Mouse (Mus musculus) ovary, postnatal 36 days (tissue): ENCODE results near the gene Gng8.

ENCODE experiments used
- DNase-seq: peaks from one replicate; pipeline ENCODE4 v3.0.0; 2022; ENCODE audit warnings: low spot score, mixed read lengths

Gene Gng8

GRCm38 (mm10) chr7:16924037-16924834, 32.6 kb downstream of the Gng8 start, which contains the start of gene Calm3:
Gene Calm3, minus strand, starts transcription at chr7:16924114.
- peak; percentile 100 for DNase-seq

- no peak for DNase-seq
Observed at GRCm38 (mm10) chr7:16928341-16928740, 36.8 kb downstream of the Gng8 start.

GRCm38 (mm10) chr7:16930850-16931249, 39.3 kb downstream of the Gng8 start:
- peak; percentile 36 for DNase-seq

GRCm38 (mm10) chr7:16931968-16932627, 40.5 kb downstream of the Gng8 start:
- peak; percentile 60 for DNase-seq

GRCm38 (mm10) chr7:16932704-16933577, 41.4 kb downstream of the Gng8 start:
- DNase-seq = no peak

GRCm38 (mm10) chr7:16937312-16937711, 45.7 kb downstream of the Gng8 start:
- no peak for DNase-seq

GRCm38 (mm10) chr7:16938117-16938791, 46.7 kb downstream of the Gng8 start:
- DNase-seq = no peak

GRCm38 (mm10) chr7:16940292-16940691, 48.7 kb downstream of the Gng8 start:
- no peak for DNase-seq

- DNase-seq = no peak
Observed at GRCm38 (mm10) chr7:16942861-16943260, 51.3 kb downstream of the Gng8 start.

GRCm38 (mm10) chr7:16944061-16944807, 52.6 kb downstream of the Gng8 start, which contains the start of gene Pnmal2:
Gene Pnmal2, plus strand, starts transcription at chr7:16944682.
- DNase-seq = peak; percentile 87

GRCm38 (mm10) chr7:16944808-16945315, 53.3 kb downstream of the Gng8 start:
- DNase-seq = peak; percentile 35
